Mouse (Mus musculus): ENCODE results near the gene Pip5k1b.

GRCm38 (mm10) chr19:24469216-24469615 is 86.5 kb downstream of the Pip5k1b start:
- no peak for TF ChIP-seq CTCF (IDR thresholded peaks at IDR 0.05)
- no peak for TF ChIP-seq POLR2A (IDR thresholded peaks at IDR 0.05; ENCODE audit: insufficient read depth, low read depth, low read length)
- no peak for TF ChIP-seq EP300 (IDR thresholded peaks at IDR 0.05; ENCODE audit: insufficient read depth, low read depth, low read length)
